Mouse (Mus musculus): Measurements from ENCODE around the gene Ptprq.

GRCm38 (mm10) chr10:107493580-107494474 is 226.0 kb downstream of the Ptprq start:
- TF ChIP-seq GATA1 (IDR thresholded peaks at IDR 0.05; ENCODE audit: borderline replicate concordance, low read length) (no peak), FLI1 (IDR thresholded peaks at IDR 0.05; ENCODE audit: low read length) (no peak)

All from megakaryocyte, embryonic 14.5 days (primary cell).